Mouse (Mus musculus) forebrain, embryonic 12.5 days (tissue): Measurements from ENCODE around the gene Grk5. TPM values are rescaled to one million over a fixed set of nuclear protein-coding genes. Genes with fewer than 3 reads are reported as not detected.

ENCODE experiments used
- ATAC-seq: fragments of 200-750 bp; cut with Nextera tagmentation; 2 replicates; pipeline ENCODE4 v1.8.0; 2017; ENCODE audit warnings: moderate TSS enrichment; ENCODE audit not compliant: low FRiP score
- H3K27ac ChIP-seq: fragments of 300-500 bp; sonication (generic); 2 replicates; pipeline ENCODE4 v1.5.1; 2016; ENCODE audit warnings: mild to moderate bottlenecking
- H3K27me3 ChIP-seq: fragments of 300-500 bp; sonication (generic); 2 replicates; pipeline ENCODE4 v1.6.1; 2016; ENCODE audit warnings: mild to moderate bottlenecking
- H3K36me3 ChIP-seq: fragments of 300-500 bp; sonication (generic); replicated peaks from 2 replicates; pipeline ENCODE4 v1.6.1; 2016; ENCODE audit warnings: mild to moderate bottlenecking
- H3K4me1 ChIP-seq: fragments of 300-500 bp; sonication (generic); 2 replicates; pipeline ENCODE4 v1.6.1; 2016
- H3K4me2 ChIP-seq: fragments of 300-500 bp; sonication (generic); 2 replicates; pipeline ENCODE4 v1.6.1; 2016; ENCODE audit warnings: mild to moderate bottlenecking, moderate library complexity
- H3K4me3 ChIP-seq: fragments of 300-500 bp; sonication (generic); replicated peaks from 2 replicates; pipeline ENCODE4 v1.5.1; 2016; ENCODE audit warnings: mild to moderate bottlenecking
- H3K9ac ChIP-seq: fragments of 300-500 bp; sonication (generic); 2 replicates; pipeline ENCODE4 v1.6.1; 2016; ENCODE audit warnings: mild to moderate bottlenecking
- H3K9me3 ChIP-seq: fragments of 300-500 bp; sonication (generic); 2 replicates; pipeline ENCODE4 v1.6.1; 2016
- WGBS: fragments of 180-500 bp; shearing (Covaris S2); methylation state at CpG from one replicate; pipeline ENCODE4 v1.1.7; 2016; 5-methylcytosine and 5-hydroxymethylcytosine counted together
- polyA plus RNA-seq: library from polyadenylated mRNA; unstranded; fragments of >200 nt; fragmentation: Nextera tagmentation; extraction: Ambion mirVana; gene quantifications from 2 replicates; pipeline ENCODE4 v1.2.1, GENCODE M21; 2016

Grk5 gene
- polyA plus RNA-seq, 1 experiment from 2014 or later, result 2.0 TPM

- H3K27ac ChIP-seq, result no peak overlapping the region
- H3K36me3 ChIP-seq, result no peaks in the 10 kb centered on the region
- H3K9ac ChIP-seq, result no peak overlapping the region
- ATAC-seq, result no peak
- no peaks in the 10 kb centered on the region for H3K27me3 ChIP-seq
- H3K4me2 ChIP-seq, result no peak overlapping the region
- 87% methylated on average over 1 of the region's 1 CpGs for WGBS
- no peaks in the 10 kb centered on the region for H3K4me1 ChIP-seq
- no peaks in the 10 kb centered on the region for H3K9me3 ChIP-seq
- H3K4me3 ChIP-seq, result no peak overlapping the region
Observed at GRCm38 (mm10) chr19:60959706-60960230, 70.2 kb downstream of the Grk5 start.

GRCm38 (mm10) chr19:60962358-60963061 lies 73.0 kb downstream of the Grk5 start:
- Histone ChIP-seq H3K27me3 (no peaks in the 10 kb centered on the region), H3K4me1 (no peaks in the 10 kb centered on the region), H3K4me2 (no peak overlapping the region), H3K9ac (no peak overlapping the region), H3K4me3 (no peak overlapping the region), H3K9me3 (no peaks in the 10 kb centered on the region), H3K36me3 (no peaks in the 10 kb centered on the region), H3K27ac (no peak overlapping the region)
- WGBS, result 86% methylated on average over 7 of the region's 7 CpGs
- no peak for ATAC-seq

GRCm38 (mm10) chr19:60967909-60968308 lies 78.4 kb downstream of the Grk5 start:
- H3K27me3 ChIP-seq, result no peaks in the 10 kb centered on the region
- no peak overlapping the region for H3K9ac ChIP-seq
- no peak overlapping the region for H3K4me2 ChIP-seq
- no peak overlapping the region for H3K4me3 ChIP-seq
- no peaks in the 10 kb centered on the region for H3K9me3 ChIP-seq
- no peak overlapping the region for H3K27ac ChIP-seq
- no peaks in the 10 kb centered on the region for H3K36me3 ChIP-seq
- no peaks in the 10 kb centered on the region for H3K4me1 ChIP-seq
- no peak for ATAC-seq
- WGBS, result 96% methylated on average over 1 of the region's 1 CpGs

- 84% methylated on average over 3 of the region's 3 CpGs for WGBS
- Histone ChIP-seq H3K9me3 (no peaks in the 10 kb centered on the region), H3K36me3 (no peaks in the 10 kb centered on the region), H3K27ac (no peak overlapping the region), H3K4me1 (no peaks in the 10 kb centered on the region), H3K4me3 (no peak overlapping the region), H3K27me3 (no peaks in the 10 kb centered on the region), H3K9ac (no peak overlapping the region), H3K4me2 (no peak overlapping the region)
- ATAC-seq, result no peak
Observed at GRCm38 (mm10) chr19:60970406-60970805, 80.9 kb downstream of the Grk5 start.

GRCm38 (mm10) chr19:60971598-60971997 lies 82.0 kb downstream of the Grk5 start:
- H3K4me1 ChIP-seq, result no peaks in the 10 kb centered on the region
- H3K9ac ChIP-seq, result no peak overlapping the region
- H3K36me3 ChIP-seq, result no peaks in the 10 kb centered on the region
- no peaks in the 10 kb centered on the region for H3K9me3 ChIP-seq
- no peak overlapping the region for H3K4me2 ChIP-seq
- no peak overlapping the region for H3K27ac ChIP-seq
- ATAC-seq, result no peak
- no peaks in the 10 kb centered on the region for H3K27me3 ChIP-seq
- WGBS, result 83% methylated on average over 1 of the region's 1 CpGs
- H3K4me3 ChIP-seq, result no peak overlapping the region

GRCm38 (mm10) chr19:60972281-60973015 lies 82.9 kb downstream of the Grk5 start:
- Histone ChIP-seq H3K36me3 (no peaks in the 10 kb centered on the region), H3K4me3 (no peak overlapping the region), H3K9ac (no peak overlapping the region), H3K27me3 (no peaks in the 10 kb centered on the region), H3K27ac (no peak overlapping the region), H3K4me1 (no peaks in the 10 kb centered on the region), H3K4me2 (no peak overlapping the region), H3K9me3 (no peaks in the 10 kb centered on the region)
- 72% methylated on average over 1 of the region's 1 CpGs for WGBS
- ATAC-seq, result no peak

- no peak for ATAC-seq
- Histone ChIP-seq H3K4me2 (no peak overlapping the region), H3K9me3 (no peaks in the 10 kb centered on the region), H3K9ac (no peak overlapping the region), H3K36me3 (no peaks in the 10 kb centered on the region), H3K27me3 (no peaks in the 10 kb centered on the region), H3K4me3 (no peak overlapping the region), H3K27ac (no peak overlapping the region), H3K4me1 (no peaks in the 10 kb centered on the region)
- WGBS, result 95% methylated on average over 2 of the region's 2 CpGs
Observed at GRCm38 (mm10) chr19:60973508-60973907, 84.0 kb downstream of the Grk5 start.

- no peaks in the 10 kb centered on the region for H3K4me1 ChIP-seq
- H3K4me2 ChIP-seq, result no peak overlapping the region
Observed at GRCm38 (mm10) chr19:60979581-60979980, 90.0 kb downstream of the Grk5 start.

GRCm38 (mm10) chr19:60981391-60981790 lies 91.8 kb downstream of the Grk5 start:
- WGBS, result 87% methylated on average over 5 of the region's 5 CpGs
- no peak overlapping the region for H3K27ac ChIP-seq
- no peak overlapping the region for H3K4me2 ChIP-seq
- H3K9ac ChIP-seq, result no peak overlapping the region
- no peaks in the 10 kb centered on the region for H3K4me1 ChIP-seq
- no peaks in the 10 kb centered on the region for H3K9me3 ChIP-seq
- H3K36me3 ChIP-seq, result no peaks in the 10 kb centered on the region
- no peaks in the 10 kb centered on the region for H3K27me3 ChIP-seq
- ATAC-seq, result no peak
- no peak overlapping the region for H3K4me3 ChIP-seq

More at GRCm38 (mm10) chr19:60979581-60979980, 90.0 kb downstream of the Grk5 start:
- H3K9me3 ChIP-seq, result no peaks in the 10 kb centered on the region
- WGBS, result 95% methylated on average over 1 of the region's 1 CpGs
- H3K4me3 ChIP-seq, result no peak overlapping the region
- ATAC-seq, result no peak
- H3K27me3 ChIP-seq, result no peaks in the 10 kb centered on the region
- H3K36me3 ChIP-seq, result no peaks in the 10 kb centered on the region
- H3K27ac ChIP-seq, result no peak overlapping the region
- H3K9ac ChIP-seq, result no peak overlapping the region

GRCm38 (mm10) chr19:60981894-60982293 lies 92.3 kb downstream of the Grk5 start:
- Histone ChIP-seq H3K4me3 (no peak overlapping the region), H3K9me3 (no peaks in the 10 kb centered on the region), H3K36me3 (no peaks in the 10 kb centered on the region), H3K4me1 (no peaks in the 10 kb centered on the region), H3K9ac (no peak overlapping the region), H3K27ac (no peak overlapping the region), H3K27me3 (no peaks in the 10 kb centered on the region), H3K4me2 (no peak overlapping the region)
- 88% methylated on average over 2 of the region's 2 CpGs for WGBS
- no peak for ATAC-seq

GRCm38 (mm10) chr19:60989766-60990165 lies 100.2 kb downstream of the Grk5 start:
- no peaks in the 10 kb centered on the region for H3K9me3 ChIP-seq
- no peak overlapping the region for H3K4me2 ChIP-seq
- H3K4me1 ChIP-seq, result peaks cover 4% of the 10 kb centered on the region
- no peak for ATAC-seq
- 89% methylated on average over 5 of the region's 5 CpGs for WGBS
- no peaks in the 10 kb centered on the region for H3K36me3 ChIP-seq
- no peak overlapping the region for H3K9ac ChIP-seq
- no peaks in the 10 kb centered on the region for H3K27me3 ChIP-seq
- no peak overlapping the region for H3K4me3 ChIP-seq
- no peak overlapping the region for H3K27ac ChIP-seq

GRCm38 (mm10) chr19:60994214-60994613 lies 104.7 kb downstream of the Grk5 start:
- WGBS, result 79% methylated on average over 3 of the region's 3 CpGs
- Histone ChIP-seq H3K9me3 (no peaks in the 10 kb centered on the region), H3K27ac (no peak overlapping the region), H3K4me2 (no peak overlapping the region), H3K4me1 (peaks cover 4% of the 10 kb centered on the region), H3K9ac (no peak overlapping the region), H3K27me3 (no peaks in the 10 kb centered on the region), H3K36me3 (no peaks in the 10 kb centered on the region), H3K4me3 (no peak overlapping the region)
- no peak for ATAC-seq

GRCm38 (mm10) chr19:60994845-60995244 lies 105.3 kb downstream of the Grk5 start:
- Histone ChIP-seq H3K27ac (no peak overlapping the region), H3K9ac (no peak overlapping the region), H3K27me3 (no peaks in the 10 kb centered on the region), H3K9me3 (no peaks in the 10 kb centered on the region), H3K4me2 (no peak overlapping the region), H3K36me3 (no peaks in the 10 kb centered on the region), H3K4me3 (no peak overlapping the region), H3K4me1 (peaks cover 4% of the 10 kb centered on the region)
- 77% methylated on average over 2 of the region's 2 CpGs for WGBS
- ATAC-seq, result no peak
